Mouse (Mus musculus) brain, embryonic 14.5 days (tissue): ENCODE data around the gene Thbs4.

Source experiments
- CTCF ChIP-seq: fragments of 200-500 bp; IDR thresholded peaks from 2 replicates; pipeline ENCODE4 v1.5.1; 2012; ENCODE audit warnings: inconsistent platforms, mild to moderate bottlenecking, moderate library complexity, borderline replicate concordance; ENCODE audit not compliant: insufficient read depth, insufficient read length; ENCODE audit errors: extremely low read depth
- POLR2A ChIP-seq: fragments of 200-500 bp; IDR thresholded peaks from 2 replicates; pipeline ENCODE4 v1.6.1; 2012; ENCODE audit warnings: mild to moderate bottlenecking, inconsistent platforms, borderline replicate concordance; ENCODE audit not compliant: poor library complexity, insufficient read depth, insufficient read length, severe bottlenecking; ENCODE audit errors: extremely low read depth

DNA sequence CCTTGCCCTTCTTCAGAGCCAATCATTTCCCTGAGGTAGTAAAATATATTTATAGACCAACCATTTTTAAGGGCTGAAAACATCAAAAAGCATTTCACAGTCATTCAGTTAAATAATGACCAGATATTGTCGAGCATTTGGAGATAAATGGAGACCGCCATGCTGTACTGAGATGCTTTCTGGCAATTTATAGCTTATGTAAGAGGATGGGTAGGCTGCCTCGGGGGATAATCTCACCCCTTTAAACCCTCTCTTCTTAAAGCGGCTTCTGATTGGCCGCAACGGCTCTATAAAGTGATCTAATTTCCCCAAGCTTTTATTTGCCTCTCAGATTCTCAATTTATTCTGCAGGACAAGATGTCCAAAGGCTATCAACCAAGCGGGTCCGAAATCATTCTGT is 22.1 kb downstream of the Thbs4 start:
- TF ChIP-seq CTCF (no peak), POLR2A (no peak)
